Mouse (Mus musculus): ENCODE measurements around the gene Ngdn.
"Not testable (repeated sequence)": the region's sequence is repeated elsewhere in the genome, so short reads cannot be mapped to it uniquely, and the experiment has no call there.

Ngdn gene

DNA sequence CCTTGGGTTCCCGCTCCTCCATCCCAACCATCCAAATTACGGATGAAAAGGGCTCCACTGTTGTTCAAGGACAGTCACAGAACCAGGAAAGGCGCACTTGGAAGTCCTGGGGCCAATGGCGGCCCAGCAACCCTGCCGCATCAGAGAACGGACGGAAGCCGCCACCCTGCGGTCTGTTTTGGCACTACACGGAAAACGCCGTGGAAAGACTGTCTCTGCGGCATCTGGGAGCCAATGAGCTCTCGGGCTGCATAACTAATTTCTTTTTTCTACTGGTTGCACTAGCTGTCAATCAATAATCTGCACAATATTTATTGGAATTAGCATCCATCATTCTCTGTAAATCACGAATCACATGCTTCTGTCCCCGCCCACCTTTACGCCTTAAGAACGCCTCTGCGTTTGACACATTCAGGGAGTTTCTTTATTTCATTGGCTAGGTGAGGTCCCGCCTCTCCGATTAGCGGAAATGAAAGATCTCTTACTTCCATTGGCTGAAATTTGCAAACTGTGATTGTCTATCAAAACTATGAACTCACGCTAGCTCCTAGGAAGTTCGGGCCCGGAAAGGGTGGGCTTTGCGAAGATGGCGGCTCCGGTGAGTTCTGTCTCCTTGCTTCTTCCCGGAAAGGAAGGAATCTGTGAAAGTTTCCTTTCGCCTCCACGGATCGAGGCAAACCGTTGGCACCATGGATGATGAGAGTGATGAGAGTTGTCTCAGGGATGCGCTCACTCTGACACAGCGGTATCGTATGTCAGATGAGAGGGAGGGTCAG is at the start of gene Ngdn:
Ngdn (plus strand) TSS at position 464 of the 776 bp plus-strand sequence.
- peak; percentile 96 for DNase-seq (ENCODE audit: low spot score)

- DNase-seq (ENCODE audit: low spot score), result no peak
Measured at GRCm38 (mm10) chr14:54965631-54966030, 49.6 kb upstream of the Ngdn start.

DNA sequence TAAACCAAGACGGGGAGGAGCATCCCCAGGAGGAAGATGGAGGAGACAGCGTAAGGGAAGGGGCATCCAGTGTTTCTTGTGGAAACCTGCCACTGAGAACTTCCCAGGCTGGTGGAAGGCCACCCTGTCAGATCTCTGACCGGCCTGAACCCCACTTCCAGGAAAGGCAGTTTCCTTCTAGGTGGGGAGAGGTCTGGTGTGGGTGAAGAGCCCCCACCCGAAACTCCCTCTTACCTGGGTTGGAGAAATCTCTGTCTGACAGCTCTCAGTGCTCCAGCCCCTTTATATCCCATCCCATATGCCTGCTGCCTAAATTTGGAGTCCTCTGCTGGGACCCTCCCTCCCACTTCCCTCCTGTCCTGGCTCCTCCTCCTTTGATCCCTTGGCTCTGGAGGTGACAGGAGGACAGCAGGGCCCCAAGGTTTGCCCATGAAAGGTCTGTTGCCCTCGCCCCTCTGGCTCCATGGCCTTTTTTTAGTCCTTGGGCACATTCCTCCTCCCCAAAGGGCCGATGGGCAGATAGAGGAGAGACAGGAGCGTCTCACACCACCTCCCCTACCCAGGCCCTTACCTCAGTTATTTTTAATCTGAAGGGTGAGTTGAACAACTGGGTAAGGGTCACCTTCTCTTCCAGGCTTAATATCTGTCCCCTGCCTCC is 48.8 kb upstream of the Ngdn start, which contains the start of gene Myh6:
Myh6 (minus strand) TSS at position 608 of the 658 bp plus-strand sequence.
- DNase-seq (ENCODE audit: low spot score), result no peak

GRCm38 (mm10) chr14:54967874-54968273 is 47.4 kb upstream of the Ngdn start:
- no peak for DNase-seq (ENCODE audit: low spot score)

DNA sequence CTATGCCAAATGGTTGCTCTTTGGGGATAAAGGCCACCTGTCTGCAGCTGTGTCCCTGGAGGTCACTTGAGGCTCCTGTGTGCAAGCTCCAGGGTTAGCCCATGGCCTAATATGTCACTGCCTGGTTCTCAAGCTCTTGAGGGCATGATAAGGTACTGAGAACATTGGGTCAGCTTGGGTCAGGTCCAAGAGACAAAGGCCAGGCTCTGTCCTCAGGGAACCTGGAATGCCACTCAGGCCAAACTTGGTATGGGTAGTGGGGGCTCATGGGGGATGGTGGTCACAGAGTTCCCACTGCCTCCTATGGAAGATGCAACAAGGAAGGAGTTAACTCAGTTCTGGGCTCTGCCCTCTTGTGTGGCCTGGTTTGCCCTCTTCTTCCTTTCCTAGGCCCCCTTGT is 46.9 kb upstream of the Ngdn start:
- DNase-seq (ENCODE audit: low spot score), result no peak

- not testable (repeated sequence) for DNase-seq (ENCODE audit: low spot score)
Measured at GRCm38 (mm10) chr14:54972786-54973185, 42.5 kb upstream of the Ngdn start.

- no peak for DNase-seq (ENCODE audit: low spot score)
Measured at GRCm38 (mm10) chr14:54974068-54974791, 41.0 kb upstream of the Ngdn start.

- DNase-seq (ENCODE audit: low spot score), result no peak
Measured at GRCm38 (mm10) chr14:54976633-54977032, 38.6 kb upstream of the Ngdn start, which contains the start of gene Gm17428. Gene Gm17428, plus strand, starts transcription at chr14:54976933.

DNA sequence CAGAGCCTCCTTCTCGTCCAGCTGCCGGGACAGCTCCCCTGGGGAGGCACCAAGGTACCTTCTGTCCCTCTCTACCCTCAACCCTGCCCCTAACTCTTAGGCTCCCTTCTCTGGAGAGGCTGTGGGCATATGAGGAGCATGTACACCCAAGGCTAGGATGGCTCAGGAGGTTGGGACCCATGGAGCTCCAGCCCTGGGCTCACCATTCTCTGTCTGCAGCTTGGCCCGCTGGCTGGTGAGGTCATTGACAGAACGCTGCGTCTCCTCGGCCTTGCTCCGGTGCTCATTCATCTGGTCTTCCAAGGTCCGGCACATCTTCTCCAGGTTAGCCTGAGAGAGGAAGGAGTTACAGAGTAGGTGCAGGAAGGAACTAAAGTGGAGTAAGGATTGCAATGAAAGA is 36.6 kb upstream of the Ngdn start:
- no peak for DNase-seq (ENCODE audit: low spot score)

DNA sequence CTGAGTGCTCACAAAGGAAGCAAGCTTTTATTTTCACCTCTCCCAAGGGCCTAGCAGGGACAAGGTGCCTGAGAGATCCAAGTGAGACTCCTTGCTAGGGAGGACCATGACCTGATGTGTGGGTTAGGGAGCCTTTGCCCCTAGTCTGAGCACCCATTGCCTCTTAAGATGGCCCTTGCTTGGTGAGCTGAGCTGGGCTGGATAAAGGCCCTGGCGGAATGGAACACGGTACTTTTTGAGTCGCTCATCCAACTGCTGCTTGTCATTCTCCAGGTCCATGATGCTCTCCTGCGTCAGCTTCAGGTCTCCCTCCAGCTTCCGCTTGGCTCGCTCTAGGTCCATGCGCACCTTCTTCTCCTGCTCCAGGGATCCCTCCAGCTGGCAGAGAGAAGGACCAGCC is 33.3 kb upstream of the Ngdn start:
- no peak for DNase-seq (ENCODE audit: low spot score)

GRCm38 (mm10) chr14:54988350-54988874 is 26.8 kb upstream of the Ngdn start:
- DNase-seq (ENCODE audit: low spot score), result not testable (repeated sequence)

GRCm38 (mm10) chr14:54988882-54989281 is 26.4 kb upstream of the Ngdn start:
- DNase-seq (ENCODE audit: low spot score), result no peak

- no peak for DNase-seq (ENCODE audit: low spot score)
Measured at GRCm38 (mm10) chr14:54989886-54990441, 25.3 kb upstream of the Ngdn start.

DNA sequence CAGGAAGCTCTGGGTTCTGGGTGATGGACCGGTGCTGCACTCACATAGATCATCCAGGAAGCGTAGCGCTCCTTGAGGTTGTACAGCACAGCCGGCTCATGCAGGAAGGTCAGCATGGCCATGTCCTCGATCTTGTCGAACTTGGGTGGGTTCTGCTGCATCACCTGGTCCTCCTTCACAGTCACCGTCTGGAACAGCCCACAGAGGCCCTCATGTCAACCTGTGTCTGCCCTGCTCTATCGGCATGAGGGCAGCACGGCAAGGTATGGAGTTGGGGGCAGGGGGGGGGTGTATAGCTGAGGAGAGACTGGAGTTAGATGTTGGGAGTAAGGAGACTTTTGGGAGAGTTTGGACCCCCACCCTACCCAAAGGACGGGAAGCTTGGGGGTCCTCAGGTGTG is 23.1 kb upstream of the Ngdn start:
- no peak for DNase-seq (ENCODE audit: low spot score)

GRCm38 (mm10) chr14:54993636-54994035 is 21.6 kb upstream of the Ngdn start:
- no peak for DNase-seq (ENCODE audit: low spot score)

DNA sequence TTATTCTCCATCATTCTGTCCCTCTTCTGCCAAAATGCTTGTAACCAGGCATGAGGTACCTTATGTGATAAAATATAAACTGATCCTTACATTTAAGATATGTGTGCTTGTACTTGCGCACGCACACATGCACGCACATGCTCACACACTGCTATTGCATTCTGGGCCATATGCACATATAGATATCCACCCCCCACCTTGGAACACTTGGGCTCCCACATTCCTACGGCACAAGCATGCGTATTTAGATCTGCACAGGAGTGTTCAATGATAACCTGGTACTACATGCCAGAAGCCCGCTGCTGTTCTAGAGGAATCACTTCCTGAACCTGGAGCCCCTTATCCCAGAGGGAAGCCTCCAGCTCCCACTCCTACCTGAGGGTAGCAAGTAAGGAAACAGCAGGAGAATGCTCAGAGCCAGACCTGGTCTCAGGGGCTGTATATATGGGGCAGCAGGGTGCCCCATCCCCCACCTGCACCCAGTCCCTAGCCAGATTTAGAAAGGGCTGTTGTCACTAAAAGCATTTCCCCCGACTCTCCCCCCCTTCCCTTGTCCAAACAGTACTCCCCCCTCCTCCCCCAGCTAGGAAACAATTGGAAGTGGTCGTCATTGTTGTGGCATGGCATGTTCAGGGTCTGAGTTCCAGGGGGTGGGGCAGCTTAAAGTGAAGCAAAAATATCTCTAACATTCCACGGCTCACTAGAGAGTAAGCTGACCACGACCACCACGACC is 21.0 kb upstream of the Ngdn start, which contains the start of gene Myh7:
Myh7 (minus strand) TSS at position 491 of the 733 bp plus-strand sequence.
- DNase-seq (ENCODE audit: low spot score), result no peak

DNA sequence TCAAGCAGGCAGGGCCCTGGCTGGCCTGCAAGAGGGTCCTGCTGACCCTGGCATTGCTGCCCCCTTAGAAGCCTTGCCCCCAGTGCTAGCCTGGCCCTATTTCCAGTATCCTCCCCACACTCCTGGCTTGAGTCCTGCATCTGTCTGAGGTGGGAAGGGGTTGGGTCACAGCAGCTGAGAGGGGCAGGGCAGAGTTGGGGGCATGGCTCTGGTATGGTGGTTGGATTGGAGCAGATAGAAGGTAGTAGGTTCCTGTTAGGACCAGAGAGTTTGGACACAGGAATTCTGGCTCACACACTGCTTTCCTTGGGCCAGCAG is 20.4 kb upstream of the Ngdn start:
- DNase-seq (ENCODE audit: low spot score), result no peak

DNA sequence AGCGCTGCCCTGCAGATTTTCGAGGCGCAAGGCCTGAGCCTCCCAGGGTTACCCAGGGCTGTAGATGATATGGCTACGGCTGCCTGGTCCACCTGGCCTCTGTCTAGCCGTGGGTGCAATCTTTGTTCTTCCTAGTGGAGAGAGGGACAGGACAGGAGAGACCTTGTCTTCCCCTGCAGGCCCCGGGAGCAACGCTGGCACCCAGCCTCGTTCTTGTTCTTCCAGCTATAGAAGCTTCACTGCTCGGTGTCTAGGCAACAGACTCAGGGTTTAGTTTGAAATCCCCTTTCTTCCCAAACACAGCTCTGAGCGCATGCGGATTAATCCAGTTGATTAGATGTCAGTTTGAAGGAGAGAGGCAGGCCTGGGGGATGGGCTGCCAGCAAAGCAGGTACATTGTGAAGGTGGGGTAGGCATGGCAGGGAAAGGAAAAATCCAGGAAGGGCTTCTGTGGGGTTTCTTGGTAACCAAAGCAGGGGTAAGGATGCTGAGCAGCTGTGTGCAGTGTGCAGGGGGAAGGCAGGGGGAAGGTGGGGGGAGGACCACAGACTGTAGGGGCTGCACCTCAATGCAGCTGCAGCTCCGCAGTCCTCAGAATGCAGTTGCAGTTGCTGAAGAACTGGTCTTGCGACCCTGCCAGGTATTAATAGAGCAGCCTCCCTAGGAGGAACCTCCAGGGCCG is 19.7 kb upstream of the Ngdn start:
- no peak for DNase-seq (ENCODE audit: low spot score)

DNA sequence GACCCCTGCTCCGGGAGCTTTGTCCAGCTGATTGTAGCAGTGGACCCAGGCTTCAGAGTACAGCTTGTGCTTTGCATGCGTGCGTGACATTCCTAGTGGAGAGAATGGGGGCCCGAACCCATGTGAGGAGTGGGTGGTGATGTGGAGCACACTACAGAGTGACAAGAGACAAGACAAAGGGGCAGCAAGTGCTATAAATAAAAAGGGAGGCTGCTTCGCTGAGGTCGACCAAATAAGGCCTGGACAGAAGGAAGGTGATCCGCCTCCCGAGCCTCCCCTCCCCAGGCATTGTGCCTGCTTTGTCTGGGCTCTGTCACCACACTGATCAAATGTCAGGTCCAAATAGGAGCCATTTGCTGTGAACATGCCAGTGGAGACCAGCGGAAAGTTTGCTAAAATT is 18.5 kb upstream of the Ngdn start:
- DNase-seq (ENCODE audit: low spot score), result no peak

- no peak for DNase-seq (ENCODE audit: low spot score)
Measured at GRCm38 (mm10) chr14:54997297-54997696, 18.0 kb upstream of the Ngdn start.

- DNase-seq (ENCODE audit: low spot score), result no peak
Measured at GRCm38 (mm10) chr14:54998680-54999079, 16.6 kb upstream of the Ngdn start.
